Mouse (Mus musculus): ENCODE data around the gene Fam162b.

- no peak for TF ChIP-seq CTCF (conservative IDR thresholded peaks at IDR 0.05; ENCODE audit: insufficient read depth, insufficient read length, low read depth, low read length)
- no peak for TF ChIP-seq POLR2A (IDR thresholded peaks at IDR 0.05; ENCODE audit: low read depth, low read length)
Observed at GRCm38 (mm10) chr10:51614826-51615590, 24.7 kb upstream of the Fam162b start.

Measured in kidney, adult 2 months (tissue).